Mouse (Mus musculus) inflammation-experienced regulatory T-cells, adult 6 months (primary cell): ENCODE results near the gene Phf14. TPM values are rescaled to one million over a fixed set of nuclear protein-coding genes. Genes with fewer than 3 reads are reported as not detected.
"Not testable (repeated sequence)": the region's sequence is repeated elsewhere in the genome, so short reads cannot be mapped to it uniquely, and the experiment has no call there.

Experiments
- ATAC-seq: one replicate; pipeline ENCODE4 v1.8.0; 2017
- polyA plus RNA-seq, 3 experiments: library from polyadenylated mRNA; unstranded; fragments of 100-300 nt; shearing (Covaris generic); gene quantifications; one replicate each; pipeline ENCODE4 v1.2.1; 2017

Phf14 gene
- 10 to 100 TPM; 43.2 to 63.8 (median 59.4) TPM for polyA plus RNA-seq

DNA sequence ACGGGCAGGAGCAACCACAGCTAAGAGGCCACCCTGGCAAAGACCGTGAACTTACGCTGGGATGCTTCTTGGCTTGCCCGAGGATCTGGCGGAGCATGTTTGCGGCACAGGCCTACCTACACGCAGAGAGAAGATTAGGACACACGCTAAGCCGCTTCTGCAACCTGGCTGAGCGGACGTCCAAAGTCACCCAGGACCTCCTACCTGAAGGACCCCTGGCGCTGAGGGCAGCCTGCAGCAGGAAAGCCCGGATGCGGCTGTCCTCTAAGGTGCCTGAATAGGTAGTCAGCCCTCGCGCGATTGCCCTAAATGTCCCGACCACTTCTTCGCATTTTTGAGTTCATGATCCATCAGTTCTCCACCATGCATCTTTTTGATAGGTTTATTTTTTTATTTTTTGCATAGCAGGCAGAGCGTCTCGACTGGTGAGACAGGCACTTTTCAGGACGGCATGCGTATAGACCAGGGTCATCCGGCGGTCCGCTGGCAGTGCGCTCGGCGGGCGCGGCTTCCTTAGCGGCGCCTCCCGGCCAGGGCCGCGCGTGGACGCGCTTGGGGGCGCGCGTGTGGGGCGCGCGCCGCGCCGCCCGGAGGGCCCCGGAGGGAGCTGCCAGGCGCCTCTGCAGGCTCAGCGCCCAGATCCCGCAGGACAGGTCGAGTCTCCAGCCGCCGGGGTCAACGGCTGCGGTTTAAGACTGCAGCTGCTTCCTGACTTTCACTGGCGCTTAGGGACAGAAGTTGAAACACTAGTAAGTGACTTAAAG, at the start of gene Phf14, which contains the start of gene Ndufa4:
Gene Phf14 (plus strand): TSS at position 541 of the 764 bp plus-strand sequence.
Gene Ndufa4 (minus strand): TSS at position 229 of the 764 bp plus-strand sequence.
- peak; percentile 89 for ATAC-seq

DNA sequence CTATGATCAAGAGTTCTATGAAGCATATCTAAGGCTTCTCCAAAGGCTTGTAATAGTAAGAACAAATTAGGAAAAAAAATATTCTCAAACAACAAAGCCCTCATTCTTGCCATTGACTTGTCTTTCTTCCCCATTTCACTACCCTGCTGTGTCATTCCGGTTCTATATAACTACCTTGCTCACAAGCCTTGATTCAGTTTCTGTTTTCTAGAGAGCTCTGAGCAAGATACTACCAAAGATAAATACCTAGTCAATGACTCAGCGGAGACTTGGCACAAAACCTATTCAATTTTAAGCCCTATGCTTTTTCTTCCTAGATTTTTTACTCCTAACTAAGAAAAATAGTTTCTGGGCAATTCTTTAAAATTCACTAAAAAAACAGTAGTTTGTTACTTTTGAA, 32.2 kb upstream of the Phf14 start:
- ATAC-seq = not testable (repeated sequence)

DNA sequence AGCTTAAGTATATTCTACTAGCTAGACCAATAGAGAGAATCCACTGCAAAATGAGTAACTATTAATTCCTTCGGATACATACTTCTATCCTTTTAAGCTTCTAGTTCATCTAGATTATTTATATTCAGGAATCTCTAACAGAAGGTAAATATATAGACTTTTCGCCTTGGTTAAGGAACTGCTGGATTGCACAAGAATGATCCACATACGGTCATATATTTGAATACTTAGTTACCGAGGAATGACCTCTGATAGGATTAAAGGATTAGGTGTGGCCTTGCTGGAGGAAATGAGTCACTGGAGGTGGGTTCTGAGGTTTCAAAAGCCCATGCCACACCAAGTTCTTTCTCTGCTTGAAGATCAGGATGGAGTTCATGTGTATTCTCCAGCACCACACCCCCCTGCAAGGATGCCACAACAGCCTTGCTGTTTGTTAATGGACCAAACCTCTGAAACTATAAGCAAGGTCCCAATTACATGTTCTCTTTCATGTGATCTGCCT, 6.7 kb upstream of the Phf14 start:
- ATAC-seq = no peak

DNA sequence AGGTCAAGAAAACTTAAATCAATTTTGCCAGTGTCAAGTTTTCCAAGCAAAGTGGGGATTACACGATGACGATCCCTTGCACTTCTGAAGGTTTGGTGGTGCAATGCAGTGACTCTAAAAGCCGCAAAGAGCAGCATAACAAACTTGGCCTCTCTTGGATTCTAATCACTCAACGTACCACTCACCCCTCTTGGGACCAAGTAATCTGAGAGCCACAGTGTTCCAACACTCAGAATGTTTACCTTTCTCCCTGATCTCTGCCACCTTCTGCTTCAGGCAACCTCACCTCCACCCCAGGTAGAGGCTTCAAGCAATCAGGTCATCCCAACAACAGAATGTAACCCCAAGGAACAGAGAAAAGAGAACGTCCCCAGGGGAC, 730 bp upstream of the Phf14 start:
- ATAC-seq = peak; percentile 8

DNA sequence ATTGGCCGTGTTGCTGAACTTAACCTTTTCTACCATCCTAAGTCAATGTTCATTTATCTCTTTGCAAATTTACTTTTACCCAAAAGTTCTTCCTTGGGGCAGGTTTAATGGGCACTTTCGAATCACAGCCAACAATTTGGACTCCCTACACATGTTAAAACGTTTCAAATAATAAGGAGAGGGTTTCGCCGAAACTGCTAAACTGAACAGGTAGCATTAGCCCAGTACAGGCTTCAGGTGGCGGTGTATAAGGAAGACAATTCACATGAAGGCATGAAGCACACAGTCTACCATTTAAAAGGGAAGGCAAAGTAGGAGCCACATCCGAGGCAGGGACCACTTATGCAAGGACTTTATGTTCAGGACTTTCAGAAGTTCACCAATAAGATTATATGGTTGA, 561 bp downstream of the Phf14 start:
- peak; percentile 9 for ATAC-seq

DNA sequence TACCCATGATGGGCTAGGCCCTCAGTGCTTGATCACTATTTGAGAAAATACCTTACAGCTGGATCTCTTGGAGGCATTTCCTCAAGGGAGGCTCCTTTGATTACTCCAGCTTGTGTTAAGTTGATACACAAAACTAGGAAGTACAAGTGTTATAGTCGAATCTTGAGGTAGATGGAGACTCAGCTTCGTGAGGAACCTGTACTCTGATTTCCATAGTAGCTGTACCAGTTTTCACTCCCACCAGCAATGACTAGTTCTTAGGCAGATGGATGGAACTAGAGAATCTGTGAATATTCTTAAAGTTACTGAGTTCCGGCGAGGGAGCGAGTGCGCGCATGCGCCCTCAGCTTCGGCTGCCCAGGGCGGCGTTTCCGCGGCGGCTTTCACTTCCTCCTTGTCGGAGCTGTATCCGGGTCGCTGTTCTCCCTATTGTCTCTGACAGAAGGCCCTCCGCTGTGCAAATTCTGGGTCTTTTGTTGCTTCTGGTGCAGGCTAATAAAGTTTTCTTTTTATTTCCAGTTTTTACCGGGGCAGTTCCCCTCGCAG, 18.0 kb downstream of the Phf14 start:
- peak; percentile 99 for ATAC-seq

DNA sequence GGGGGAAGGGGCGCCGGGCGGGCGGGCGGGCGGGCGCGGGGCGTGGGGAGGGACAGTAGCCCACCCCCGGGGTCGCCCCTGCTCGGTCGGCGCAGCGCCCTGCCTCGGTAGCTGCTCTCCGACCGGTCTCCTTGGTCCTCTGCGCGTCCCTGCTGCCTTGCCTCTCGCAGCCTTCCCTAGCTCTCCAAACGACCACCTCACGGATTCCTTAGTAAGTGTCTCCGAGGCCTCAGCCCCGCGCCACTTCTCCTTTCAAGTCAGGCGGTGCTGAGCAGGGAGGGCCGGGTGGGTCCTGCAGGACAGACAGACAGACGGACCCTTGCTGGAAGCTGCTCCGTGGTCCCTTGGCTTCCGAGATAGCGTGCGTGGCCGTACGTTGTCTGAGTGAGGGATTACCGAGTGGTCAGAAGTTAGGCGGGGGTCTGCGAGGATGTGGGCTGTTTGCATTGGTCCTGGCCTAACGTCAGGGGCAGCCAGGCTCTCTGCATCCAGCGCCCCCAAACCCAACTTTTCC, 18.5 kb downstream of the Phf14 start:
- ATAC-seq = no peak

DNA sequence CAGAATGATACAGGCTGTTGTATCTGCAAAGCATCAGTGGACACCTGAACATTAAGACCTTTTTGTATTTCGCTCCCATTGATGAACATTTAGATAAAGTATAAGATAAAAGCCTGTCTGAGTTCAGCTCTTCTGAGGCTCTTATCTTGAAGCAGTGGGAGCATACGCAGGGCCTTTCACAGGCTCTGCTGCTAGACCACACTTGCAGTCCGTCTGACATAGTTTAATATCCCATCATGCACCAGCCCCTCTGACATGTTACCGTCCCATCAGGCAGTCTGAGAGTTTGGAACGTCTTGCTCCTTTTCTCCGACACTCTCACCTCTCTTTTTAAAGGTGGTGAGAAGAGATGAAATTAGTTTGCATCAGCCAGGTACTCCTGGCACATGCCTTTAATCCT, 19.9 kb downstream of the Phf14 start:
- ATAC-seq = no peak

DNA sequence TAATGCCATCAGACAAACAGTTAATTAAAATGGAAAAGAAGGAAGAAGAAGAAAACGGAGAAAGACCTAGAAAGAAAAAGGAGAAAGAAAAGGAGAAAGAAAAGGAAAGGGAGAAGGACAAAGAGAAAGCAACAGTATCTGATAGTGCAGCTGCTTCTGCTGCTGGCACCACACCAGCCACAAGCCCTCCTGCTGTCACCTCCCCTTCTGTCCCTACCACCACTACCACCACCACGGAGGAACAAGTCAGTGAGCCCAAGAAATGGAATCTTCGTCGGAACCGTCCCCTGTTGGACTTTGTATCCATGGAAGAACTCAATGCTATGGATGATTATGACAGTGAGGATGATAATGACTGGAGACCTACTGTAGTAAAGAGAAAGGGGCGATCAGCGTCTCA, 25.8 kb downstream of the Phf14 start:
- ATAC-seq = no peak

DNA sequence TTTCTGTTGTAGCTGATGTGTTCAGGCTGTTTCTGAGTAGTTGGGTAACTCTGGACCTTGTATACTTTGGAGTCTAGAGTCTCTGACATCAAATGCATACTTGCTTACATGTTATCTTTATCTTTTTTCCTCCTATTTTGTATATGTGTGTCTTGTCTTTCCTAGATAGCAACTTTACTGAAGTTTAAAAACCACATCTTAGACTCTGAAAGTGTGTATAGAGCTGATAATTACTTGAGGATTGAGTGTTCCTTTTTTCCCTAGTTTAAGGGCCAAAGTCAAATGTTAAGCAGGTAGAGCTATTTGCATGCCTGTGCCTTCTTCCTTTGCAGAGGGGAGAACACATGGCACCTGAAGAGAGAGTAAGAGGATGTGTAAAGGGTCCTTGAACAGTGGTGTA, 33.3 kb downstream of the Phf14 start:
- no peak for ATAC-seq

DNA sequence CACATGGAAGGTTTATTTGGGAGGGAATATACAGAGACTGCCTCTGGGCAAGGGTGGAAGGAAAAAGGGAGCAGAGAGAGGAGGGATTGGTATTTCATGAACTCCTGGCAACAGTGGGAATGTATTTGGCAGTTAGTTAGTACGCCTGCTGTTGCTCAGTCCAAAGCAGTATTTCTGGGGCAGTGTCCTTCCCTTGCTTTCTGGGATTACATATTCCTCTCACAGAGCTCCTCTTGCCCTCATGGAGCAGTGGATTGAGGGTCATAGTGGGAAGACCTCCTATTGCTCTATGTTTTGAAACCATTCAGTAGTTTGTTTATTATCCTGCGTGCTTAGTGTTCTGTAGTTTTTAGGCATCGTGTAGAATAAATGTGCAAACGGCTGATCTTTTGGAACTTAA, 34.5 kb downstream of the Phf14 start:
- ATAC-seq = no peak

DNA sequence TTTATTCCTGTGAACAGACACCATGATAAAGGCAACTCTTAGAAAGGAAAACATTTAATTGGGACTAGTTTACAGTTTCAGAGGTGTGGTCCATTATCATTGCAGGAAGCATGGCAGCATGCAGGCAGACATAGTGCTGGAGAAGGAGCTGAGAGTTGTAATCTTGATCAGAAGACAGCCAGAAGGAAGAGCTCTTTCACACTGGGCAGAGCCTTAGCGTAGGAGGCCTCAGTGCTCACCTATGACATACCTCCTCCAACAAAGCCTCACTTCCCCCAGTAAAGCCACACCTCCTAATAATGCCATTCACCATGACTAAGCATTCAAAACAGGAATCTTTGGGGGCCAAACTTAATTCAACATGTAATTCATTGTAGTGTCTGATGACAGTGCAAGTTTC, 40.5 kb downstream of the Phf14 start:
- ATAC-seq = no peak

DNA sequence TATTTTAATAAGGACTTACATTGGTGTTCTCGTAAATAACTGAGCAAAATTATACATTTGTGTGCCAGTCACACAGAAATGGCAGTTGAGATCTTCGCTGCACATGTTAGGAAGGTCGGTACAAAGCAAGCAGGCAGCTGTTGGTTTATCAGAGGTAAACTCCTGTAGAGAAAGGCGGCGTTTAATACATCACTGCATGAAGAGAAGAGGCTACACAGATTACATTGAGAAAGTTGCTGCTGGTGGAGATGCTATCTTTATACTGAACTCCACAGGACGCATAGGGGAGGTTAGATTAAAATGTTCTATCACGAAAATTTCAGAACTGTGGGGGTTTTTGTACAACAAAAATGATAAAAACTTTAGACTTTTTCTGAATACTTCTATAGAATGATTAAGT, 52.6 kb downstream of the Phf14 start:
- ATAC-seq = no peak

DNA sequence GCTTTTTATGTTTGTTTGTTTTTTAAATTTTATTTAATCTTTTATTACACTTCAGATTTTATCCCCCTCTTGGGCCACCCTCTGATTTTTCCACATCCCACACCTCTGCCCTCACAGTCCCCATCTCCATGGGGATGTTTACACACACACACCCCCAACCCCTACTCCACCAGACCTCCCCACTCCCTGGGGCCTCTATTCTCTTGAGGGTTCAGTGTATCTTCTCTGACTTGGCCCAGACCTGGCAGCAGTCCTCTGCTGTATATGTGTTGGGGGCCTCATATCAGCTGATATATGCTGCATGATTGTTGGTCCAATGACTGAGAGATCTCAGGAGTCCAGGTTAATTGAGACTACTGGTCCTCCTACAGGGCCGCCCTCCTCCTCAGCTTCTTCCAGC, 86.2 kb downstream of the Phf14 start:
- no peak for ATAC-seq

DNA sequence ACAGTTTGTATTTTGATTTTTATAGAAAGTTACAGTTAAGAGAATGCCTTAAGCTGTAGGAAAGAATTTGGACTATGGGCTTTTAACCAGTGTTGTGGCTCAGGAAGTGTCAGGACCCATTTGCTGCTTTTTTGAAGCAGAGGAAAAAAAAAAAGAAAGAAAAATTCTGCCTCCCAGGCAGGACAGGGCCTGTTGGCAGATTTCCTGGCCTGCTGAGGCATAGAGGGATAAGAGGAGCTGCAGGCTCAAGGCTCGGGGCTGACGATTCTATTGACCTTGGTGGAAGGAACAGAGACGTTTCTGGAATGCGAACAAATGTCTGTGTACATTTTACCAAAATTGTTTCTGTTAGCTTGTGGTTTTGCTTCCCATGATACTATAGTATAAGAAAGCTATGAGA, 91.0 kb downstream of the Phf14 start:
- ATAC-seq = no peak

DNA sequence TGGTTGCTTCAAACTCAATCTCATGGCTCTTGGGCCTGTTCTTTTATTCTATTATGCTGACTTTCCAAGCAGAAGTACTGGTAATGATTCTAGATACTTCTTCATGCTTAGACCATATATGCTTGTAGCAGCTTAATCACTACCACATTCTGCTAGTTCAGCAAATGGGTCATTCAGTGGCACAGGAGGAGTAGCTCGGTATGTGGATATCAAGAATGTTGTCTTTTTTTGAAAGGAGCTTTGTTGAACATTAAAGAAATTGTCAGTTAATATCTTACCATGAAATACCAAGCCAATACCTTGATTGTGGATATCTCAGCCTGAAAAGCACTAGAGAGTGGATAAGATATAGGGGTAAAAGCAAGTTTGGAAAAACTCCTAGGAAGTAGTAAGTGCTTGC, 91.9 kb downstream of the Phf14 start:
- no peak for ATAC-seq

DNA sequence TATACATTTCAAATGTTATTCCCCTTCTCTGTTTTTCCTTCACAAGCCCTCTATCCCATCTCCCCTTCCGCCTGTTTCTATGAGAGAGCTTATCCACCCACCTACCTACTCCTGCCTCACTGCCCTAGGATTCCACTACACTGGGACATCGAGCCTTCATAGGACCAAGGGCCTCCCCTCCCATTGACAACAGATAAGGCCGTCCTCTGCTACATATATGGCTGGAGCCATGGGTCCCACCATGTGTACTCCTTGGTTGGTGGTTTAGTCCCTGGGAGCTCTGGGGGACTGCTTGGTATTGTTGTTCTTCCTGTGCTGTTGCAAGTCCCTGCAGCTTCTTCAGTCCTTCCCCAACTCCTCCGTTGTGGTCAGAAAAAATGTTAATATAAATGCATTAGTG, 97.8 kb downstream of the Phf14 start:
- ATAC-seq = no peak

DNA sequence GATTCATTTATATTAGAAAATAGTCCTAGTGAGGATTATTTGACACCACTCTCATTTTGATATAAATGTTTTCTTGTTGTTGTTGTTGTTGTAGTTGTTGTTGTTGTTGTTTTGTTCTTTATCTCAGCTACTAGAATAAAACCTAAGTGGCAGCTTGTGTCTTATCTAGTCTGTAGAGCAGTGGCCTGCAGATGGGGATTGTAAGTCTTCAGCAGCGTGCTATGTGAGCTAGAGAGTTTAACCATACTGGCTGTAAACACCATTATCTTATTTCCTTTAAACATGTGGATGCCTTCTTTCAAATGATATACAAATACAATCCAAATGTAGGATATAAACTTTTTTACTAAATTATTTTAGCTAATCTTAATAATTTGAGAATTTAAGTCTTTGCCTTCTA, 98.4 kb downstream of the Phf14 start:
- ATAC-seq = no peak

DNA sequence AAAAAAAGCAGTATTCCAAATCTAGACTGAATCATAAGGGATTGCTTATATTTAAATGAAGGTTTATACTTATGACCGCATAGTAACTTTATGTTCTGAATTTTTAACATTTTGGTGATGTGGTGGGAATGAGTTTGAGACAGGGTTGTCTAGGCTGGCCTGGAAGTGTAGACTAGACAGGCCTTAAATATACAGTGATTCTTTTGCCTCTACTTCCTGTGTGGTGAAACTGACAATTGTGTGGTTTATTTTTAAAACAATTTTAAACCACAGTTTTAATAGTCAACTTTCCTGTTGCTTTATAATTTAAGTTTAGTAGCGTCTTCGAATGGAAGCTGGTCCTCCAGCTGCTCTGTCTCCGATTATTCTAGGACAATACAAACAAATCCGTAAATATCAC, 104.5 kb downstream of the Phf14 start:
- peak; percentile 35 for ATAC-seq

DNA sequence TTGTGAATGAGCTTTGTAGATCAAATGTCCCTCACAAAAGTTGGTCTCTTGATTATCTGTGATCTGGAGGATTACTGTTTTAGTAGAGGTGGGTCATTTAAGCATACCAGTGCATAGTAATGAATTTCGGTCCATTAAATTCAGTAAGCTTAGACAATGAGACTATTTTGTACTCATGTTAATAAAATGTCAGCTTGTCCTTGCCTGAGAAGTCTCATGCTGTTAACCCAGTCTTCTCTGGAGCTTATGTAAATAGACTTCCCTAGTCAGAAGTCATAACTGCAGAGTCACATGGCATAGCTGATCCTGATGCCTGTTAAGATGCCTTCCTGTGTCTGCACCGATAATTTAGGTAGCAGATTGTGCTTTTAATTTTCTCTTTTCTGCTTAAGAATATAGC, 106.4 kb downstream of the Phf14 start:
- ATAC-seq = no peak

DNA sequence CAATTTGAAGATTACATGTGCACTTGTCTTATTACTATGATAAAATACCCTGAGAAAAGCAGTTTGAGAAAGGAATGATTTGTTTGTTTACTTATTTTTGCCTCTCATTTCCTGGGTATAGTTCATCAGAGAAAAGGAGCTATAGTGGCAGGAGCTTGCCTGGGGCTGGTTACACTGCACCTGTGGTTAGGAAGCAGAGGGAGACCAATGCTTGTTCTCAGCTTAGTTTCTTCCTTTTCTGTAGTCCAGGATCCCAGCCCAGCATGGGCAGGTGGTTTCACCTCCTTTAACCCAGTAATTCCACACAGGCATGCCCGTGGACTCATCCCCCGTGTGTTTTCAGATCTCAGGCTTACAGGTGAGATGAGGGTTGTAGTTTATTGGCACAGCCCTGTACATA, 107.1 kb downstream of the Phf14 start:
- ATAC-seq = no peak

DNA sequence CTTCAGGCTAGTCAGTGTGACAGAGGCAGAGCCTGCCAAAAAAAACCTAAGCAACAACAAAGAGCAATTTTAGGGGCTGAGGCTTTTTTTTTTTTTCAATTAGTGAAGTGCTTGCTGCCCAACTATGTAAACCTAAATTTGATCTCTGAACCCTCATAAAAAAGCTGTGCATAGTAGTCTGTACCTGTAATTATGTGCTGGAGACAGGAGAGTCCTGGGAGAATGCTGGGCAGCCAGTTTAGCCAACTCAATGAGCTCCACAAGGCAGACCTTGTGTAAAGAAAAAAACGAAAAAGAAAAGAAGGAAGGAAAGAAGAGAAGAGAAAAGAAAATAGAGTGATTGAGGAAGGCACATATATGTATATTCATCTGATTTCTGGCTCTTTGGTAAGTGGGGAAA, 112.1 kb downstream of the Phf14 start:
- no peak for ATAC-seq

DNA sequence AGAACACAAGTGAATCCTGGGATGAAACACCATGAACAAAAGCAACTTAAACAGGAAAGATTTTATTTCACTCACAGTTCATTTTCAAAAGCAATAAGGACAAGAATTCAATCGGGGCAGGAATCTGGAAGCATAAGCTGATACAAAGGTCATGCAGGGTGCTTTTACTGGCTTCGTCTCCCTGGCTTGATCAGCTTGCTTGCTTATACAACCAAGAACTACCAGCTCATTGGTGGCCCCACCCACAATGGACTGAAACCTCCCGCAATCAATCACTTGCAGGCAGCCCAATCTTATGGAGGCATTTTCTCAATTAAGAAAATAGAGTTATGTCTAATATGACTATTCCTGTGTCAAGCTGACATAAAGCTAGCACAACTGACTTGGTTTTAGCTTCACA, 112.5 kb downstream of the Phf14 start:
- no peak for ATAC-seq

DNA sequence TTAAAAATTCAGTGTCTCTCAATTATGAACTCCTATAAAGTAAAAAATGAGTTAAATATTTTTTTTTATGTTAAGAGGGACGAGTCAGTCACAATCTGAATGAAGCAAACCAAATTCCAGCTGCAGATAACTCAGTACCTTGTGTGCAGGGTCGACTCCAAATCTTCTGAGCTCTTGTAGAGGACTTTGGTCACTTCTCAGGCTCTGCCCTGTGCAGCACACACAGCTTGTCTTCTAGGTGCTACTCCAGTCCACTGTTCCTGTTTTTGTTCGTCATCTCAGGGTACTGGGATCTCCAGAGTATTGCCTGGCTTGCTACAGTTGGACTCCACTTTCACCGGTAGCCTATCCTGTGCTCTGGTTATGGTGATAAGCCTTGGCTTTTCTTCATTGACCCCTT, 113.1 kb downstream of the Phf14 start:
- no peak for ATAC-seq
